8 mouse cellular contexts compared by ENCODE assay signal in genomic region chr12:8099821-8100220, GRCm38 (mm10).
A peak's percentile ranks its signal among the peaks of the same experiment; 100 is the strongest.
DNase-seq lines count a peak whose midpoint lies in the region; ATAC-seq and TF ChIP-seq lines count a peak whose summit lies in the region.

No protein-coding gene starts in this region.

- TF ChIP-seq POLR2A in myocyte (IDR thresholded peaks at IDR 0.05; ENCODE audit: insufficient read length, low read depth), result no peak

- WGBS in hindbrain, embryonic 11.5 days, result 40% methylated on average over 2 of the region's 2 CpGs
- 65% methylated on average over 2 of the region's 2 CpGs for WGBS in hindbrain, embryonic 13.5 days
- WGBS in midbrain, embryonic 13.5 days, result 59% methylated on average over 2 of the region's 2 CpGs

- no peaks in the 10 kb centered on the region for H3K9me3 ChIP-seq in hindbrain, embryonic 11.5 days (ENCODE audit: control insufficient read depth, low read length)
- no peaks in the 10 kb centered on the region for H3K9me3 ChIP-seq in hindbrain, embryonic 13.5 days
- no peaks in the 10 kb centered on the region for H3K9me3 ChIP-seq in midbrain, embryonic 13.5 days

- H3K27ac ChIP-seq in hindbrain, embryonic 11.5 days (ENCODE audit: low read depth, low read length), result no peak overlapping the region
- H3K27ac ChIP-seq in hindbrain, embryonic 13.5 days, result no peak overlapping the region
- no peak overlapping the region for H3K27ac ChIP-seq in midbrain, embryonic 13.5 days

- H3K4me1 ChIP-seq in hindbrain, embryonic 11.5 days (replicated peaks; ENCODE audit: control insufficient read depth, insufficient read depth, low read length), result no peaks in the 10 kb centered on the region
- H3K4me1 ChIP-seq in hindbrain, embryonic 13.5 days (replicated peaks), result peaks cover 7% of the 10 kb centered on the region; the same call in 1 of the 2 replicates
- no peaks in the 10 kb centered on the region for H3K4me1 ChIP-seq in midbrain, embryonic 13.5 days (replicated peaks)

- no peak overlapping the region for H3K4me2 ChIP-seq in hindbrain, embryonic 11.5 days (replicated peaks; ENCODE audit: low read depth, low read length)
- no peak overlapping the region for H3K4me2 ChIP-seq in hindbrain, embryonic 13.5 days
- H3K4me2 ChIP-seq in myocyte (ENCODE audit: low read depth), result no peak overlapping the region
- H3K4me2 ChIP-seq in midbrain, embryonic 13.5 days (replicated peaks), result no peak overlapping the region

- DNase-seq in hindbrain, embryonic 11.5 days (ENCODE audit: low spot score), result peak; percentile 36
- peak; percentile 75 for DNase-seq in adipocyte (ENCODE audit: low spot score)
- peak; percentile 48 for DNase-seq in kidney, adult 9 months
- DNase-seq in layer of hippocampus, adult 9-11 months, result no peak
- no peak for DNase-seq in cerebellum, postnatal 4 days (ENCODE audit: low spot score in 2 of 2)

- no peak for ATAC-seq in hindbrain, embryonic 11.5 days (ENCODE audit: low FRiP score)
- ATAC-seq in hindbrain, embryonic 13.5 days (ENCODE audit: low FRiP score), result no peak
- ATAC-seq in midbrain, embryonic 13.5 days, result no peak

- H3ac ChIP-seq in myocyte (ENCODE audit: control insufficient read depth, insufficient read length), result no peak overlapping the region

- no peaks in the 10 kb centered on the region for H3K27me3 ChIP-seq in hindbrain, embryonic 11.5 days (ENCODE audit: control insufficient read depth, insufficient read depth, low read length)
- no peaks in the 10 kb centered on the region for H3K27me3 ChIP-seq in hindbrain, embryonic 13.5 days
- no peaks in the 10 kb centered on the region for H3K27me3 ChIP-seq in myocyte (ENCODE audit: control insufficient read depth, insufficient read depth, insufficient read length)
- no peaks in the 10 kb centered on the region for H3K27me3 ChIP-seq in midbrain, embryonic 13.5 days

- H3K79me2 ChIP-seq in myocyte (ENCODE audit: control insufficient read depth, insufficient read depth), result no peaks in the 10 kb centered on the region

- H3K9ac ChIP-seq in hindbrain, embryonic 11.5 days (ENCODE audit: low read depth, low read length), result no peak overlapping the region
- no peak overlapping the region for H3K9ac ChIP-seq in hindbrain, embryonic 13.5 days
- no peak overlapping the region for H3K9ac ChIP-seq in midbrain, embryonic 13.5 days (replicated peaks)

- H3K36me3 ChIP-seq in hindbrain, embryonic 11.5 days (ENCODE audit: control insufficient read depth, insufficient read depth, low read length), result no peaks in the 10 kb centered on the region
- H3K36me3 ChIP-seq in hindbrain, embryonic 13.5 days, result no peaks in the 10 kb centered on the region
- H3K36me3 ChIP-seq in myocyte (ENCODE audit: control insufficient read depth, insufficient read depth), result no peaks in the 10 kb centered on the region
- H3K36me3 ChIP-seq in midbrain, embryonic 13.5 days, result no peaks in the 10 kb centered on the region

- no peak overlapping the region for H3K4me3 ChIP-seq in hindbrain, embryonic 11.5 days (ENCODE audit: low read depth, low read length)
- H3K4me3 ChIP-seq in hindbrain, embryonic 13.5 days, result no peak overlapping the region
- no peak overlapping the region for H3K4me3 ChIP-seq in myocyte
- no peak overlapping the region for H3K4me3 ChIP-seq in midbrain, embryonic 13.5 days (replicated peaks)

TF ChIP-seq in myocyte, 11 proteins besides CTCF, POLR2A, EP300 and RAD21:
- no peak for TF ChIP-seq TCF12 (IDR thresholded peaks at IDR 0.05; ENCODE audit: insufficient read depth, poor library complexity, severe bottlenecking)
- peak; percentile 79 for TF ChIP-seq REST (IDR thresholded peaks at IDR 0.05; ENCODE audit: insufficient read depth, insufficient read length)

Comparison
In these comparisons a context has a peak if more than half of its experiments do, and no peak if none do; other contexts are left out.
1. DNase-seq: peak in hindbrain, embryonic 11.5 days (single experiment), adipocyte (single experiment) and kidney, adult 9 months (single experiment); none in layer of hippocampus, adult 9-11 months (single experiment) and cerebellum, postnatal 4 days (0 of 2).